Mouse (Mus musculus): ENCODE results near the gene Med20. TPM values are rescaled to one million over a fixed set of nuclear protein-coding genes. Genes with fewer than 3 reads are reported as not detected.

Med20 gene
- total and polyA plus RNA-seq, 3 experiments: 45.7 to 62.6 TPM; not detected in 1

DNA sequence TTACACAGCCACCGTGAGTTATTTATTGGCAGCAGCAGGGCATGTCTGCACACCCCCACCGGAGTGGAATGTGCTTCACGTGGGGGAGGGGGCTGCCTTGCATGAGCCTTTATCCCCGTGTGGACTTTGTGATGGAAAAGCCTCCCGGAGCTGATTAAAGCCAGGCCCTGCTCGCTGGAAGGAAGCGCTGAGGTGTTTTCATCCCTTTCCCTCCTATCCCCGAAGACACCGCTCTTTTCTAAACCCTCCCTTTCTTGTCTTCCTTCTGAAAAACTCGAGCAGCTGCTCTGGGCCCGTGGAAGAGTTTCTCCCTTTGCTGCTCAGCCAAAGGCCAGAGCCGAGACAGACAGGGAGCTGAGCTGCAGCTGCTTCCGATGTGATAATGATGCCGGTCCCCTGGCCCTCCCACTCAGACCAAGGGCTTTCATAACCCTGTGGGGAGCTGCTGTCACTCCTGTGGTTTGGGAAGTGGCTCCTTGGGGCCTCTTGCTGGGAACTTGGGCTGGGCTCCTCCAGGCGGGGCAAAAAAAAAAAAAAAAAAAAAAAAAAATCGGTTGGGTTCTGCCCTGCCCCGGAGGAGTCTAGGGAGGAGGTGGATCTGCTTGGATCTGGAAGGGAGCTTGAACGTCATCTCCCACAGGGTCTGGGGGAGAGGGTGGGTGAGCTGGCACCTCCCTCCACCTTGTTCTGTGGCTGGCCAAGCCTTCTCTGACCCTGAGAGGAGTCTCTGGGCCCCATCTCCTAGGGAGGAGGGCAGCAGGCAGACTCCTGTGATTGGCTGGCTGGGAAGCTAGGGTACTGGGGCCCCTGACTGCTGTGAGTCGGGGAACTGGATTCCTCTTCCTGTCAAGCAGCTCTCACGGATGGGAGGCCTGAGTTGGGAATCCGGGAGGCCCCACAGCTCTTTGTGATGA is 15.9 kb upstream of the Med20 start (continued):
- TF ChIP-seq ZNF384 (IDR thresholded peaks at IDR 0.05; ENCODE audit: low read depth, low read length) (peak; percentile 99), USF2 (IDR thresholded peaks at IDR 0.05; ENCODE audit: borderline replicate concordance in 1 of 2, insufficient read depth in 1 of 2, low read depth in 1 of 2, low read length in 2 of 2) (no peak), ZC3H11A (IDR thresholded peaks at IDR 0.05; ENCODE audit: low read depth, low read length) (no peak), GATA1 (IDR thresholded peaks at IDR 0.05; ENCODE audit: low read depth, low read length) (peak; percentile 66)

- no peak for TF ChIP-seq CTCF (IDR thresholded peaks at IDR 0.05 in 2 of 3, conservative IDR thresholded peaks at IDR 0.05 in 1 of 3; ENCODE audit: control insufficient read depth in 1 of 3, insufficient read depth in 1 of 3, low read depth in 2 of 3, low read length in 3 of 3, poor library complexity in 1 of 3, severe bottlenecking in 1 of 3)
- TF ChIP-seq GATA1 (IDR thresholded peaks at IDR 0.05; ENCODE audit: low read depth, low read length): no peak
- TF ChIP-seq CHD1 (IDR thresholded peaks at IDR 0.05; ENCODE audit: low read depth, low read length): no peak
- TF ChIP-seq EP300 (IDR thresholded peaks at IDR 0.05; ENCODE audit: low read depth in 1 of 2, low read length in 2 of 2): no peak
- TF ChIP-seq KAT2A (conservative IDR thresholded peaks at IDR 0.05; ENCODE audit: low read depth, low read length): no peak
- TF ChIP-seq MEF2A (IDR thresholded peaks at IDR 0.05; ENCODE audit: extremely low read depth, insufficient replicate concordance, low read depth, low read length, poor library complexity, severe bottlenecking): no peak
- no peak for TF ChIP-seq TAL1 (IDR thresholded peaks at IDR 0.05; ENCODE audit: low read length)
- no peak for TF ChIP-seq SMC3 (IDR thresholded peaks at IDR 0.05; ENCODE audit: low read depth, low read length)
- TF ChIP-seq POLR2AphosphoS2 (IDR thresholded peaks at IDR 0.05; ENCODE audit: low read length): no peak
- no peak for TF ChIP-seq TBP (IDR thresholded peaks at IDR 0.05; ENCODE audit: low read depth, low read length)
- no peak for TF ChIP-seq USF1 (IDR thresholded peaks at IDR 0.05; ENCODE audit: low read depth, low read length)
- H3K4me3 ChIP-seq (ENCODE audit: control insufficient read depth in 1 of 2, insufficient read depth in 1 of 2, low read depth in 2 of 2, low read length in 2 of 2): peak overlapping the region; percentile 20 to 86
- peaks cover 0 to 62% of the 10 kb centered on the region in 2 experiments; a peak in 2 of 4 replicates for H3K36me3 ChIP-seq (ENCODE audit: control insufficient read depth in 1 of 2, insufficient read depth in 2 of 2, low read length in 2 of 2)
- H3K4me1 ChIP-seq (ENCODE audit: control insufficient read depth in 1 of 2, insufficient read depth in 2 of 2, low read length in 2 of 2): peaks cover 24 to 72% of the 10 kb centered on the region in 2 experiments
- peak overlapping the region; percentile 98 for H3K27ac ChIP-seq (ENCODE audit: control insufficient read depth, low read depth, low read length)
- no peaks in the 10 kb centered on the region for H3K27me3 ChIP-seq (ENCODE audit: control insufficient read depth in 1 of 2, insufficient read depth in 2 of 2, low read length in 2 of 2)
- H3K79me2 ChIP-seq (ENCODE audit: control insufficient read depth, insufficient read depth, low read length, poor library complexity): peaks cover 28% of the 10 kb centered on the region
- H3K9me3 ChIP-seq (replicated peaks; ENCODE audit: insufficient read depth, low read length): no peaks in the 10 kb centered on the region
- DNase-seq (ENCODE audit: low read depth, low spot score): peak; percentile 58
- H3K9ac ChIP-seq (ENCODE audit: control insufficient read depth, low read depth, low read length, poor library complexity, severe bottlenecking): peak overlapping the region; percentile 92
These were observed 15.1 kb upstream of the Med20 start for GRCm38 (mm10) chr17:47596162-47596838.

- DNase-seq (ENCODE audit: low read depth, low spot score): no peak
- no peaks in the 10 kb centered on the region for H3K27me3 ChIP-seq (ENCODE audit: control insufficient read depth in 1 of 2, insufficient read depth in 2 of 2, low read length in 2 of 2)
- no peaks in the 10 kb centered on the region for H3K9me3 ChIP-seq (replicated peaks; ENCODE audit: insufficient read depth, low read length)
- no peak overlapping the region for H3K4me3 ChIP-seq (ENCODE audit: control insufficient read depth in 1 of 2, insufficient read depth in 1 of 2, low read depth in 2 of 2, low read length in 2 of 2)
- peaks cover 20 to 67% of the 10 kb centered on the region in 2 experiments for H3K4me1 ChIP-seq (ENCODE audit: control insufficient read depth in 1 of 2, insufficient read depth in 2 of 2, low read length in 2 of 2)
- TF ChIP-seq MYB (IDR thresholded peaks at IDR 0.05; ENCODE audit: low read depth, low read length) (no peak), RAD21 (IDR thresholded peaks at IDR 0.05; ENCODE audit: low read depth, low read length) (no peak), ZNF384 (IDR thresholded peaks at IDR 0.05; ENCODE audit: low read depth, low read length) (no peak), HCFC1 (IDR thresholded peaks at IDR 0.05; ENCODE audit: low read depth, low read length) (no peak), MEF2A (IDR thresholded peaks at IDR 0.05; ENCODE audit: extremely low read depth, insufficient replicate concordance, low read depth, low read length, poor library complexity, severe bottlenecking) (no peak), SIN3A (IDR thresholded peaks at IDR 0.05; ENCODE audit: low read length) (no peak), UBTF (IDR thresholded peaks at IDR 0.05; ENCODE audit: borderline replicate concordance, insufficient read depth, low read depth, low read length) (no peak), BHLHE40 (IDR thresholded peaks at IDR 0.05; ENCODE audit: borderline replicate concordance, low read depth, low read length) (no peak), USF1 (IDR thresholded peaks at IDR 0.05; ENCODE audit: low read depth, low read length) (no peak), KAT2A (conservative IDR thresholded peaks at IDR 0.05; ENCODE audit: low read depth, low read length) (no peak), TCF12 (IDR thresholded peaks at IDR 0.05; ENCODE audit: low read depth, low read length) (no peak), E2F4 (IDR thresholded peaks at IDR 0.05; ENCODE audit: borderline replicate concordance, low read depth, low read length) (no peak), ZMIZ1 (IDR thresholded peaks at IDR 0.05; ENCODE audit: low read depth, low read length) (no peak)
- H3K9ac ChIP-seq (ENCODE audit: control insufficient read depth, low read depth, low read length, poor library complexity, severe bottlenecking): peak overlapping the region; percentile 92; the same call in 1 of the 2 replicates
- peaks cover 0 to 57% of the 10 kb centered on the region in 2 experiments; a peak in 2 of 4 replicates for H3K36me3 ChIP-seq (ENCODE audit: control insufficient read depth in 1 of 2, insufficient read depth in 2 of 2, low read length in 2 of 2)
- peak overlapping the region; percentile 98 for H3K27ac ChIP-seq (ENCODE audit: control insufficient read depth, low read depth, low read length)
- H3K79me2 ChIP-seq (ENCODE audit: control insufficient read depth, insufficient read depth, low read length, poor library complexity): peaks cover 28% of the 10 kb centered on the region
These were observed 14.6 kb upstream of the Med20 start for GRCm38 (mm10) chr17:47596839-47597164.
